Mouse (Mus musculus) heart, postnatal 4 days (tissue): ENCODE measurements around the gene Caskin2. TPM values are rescaled to one million over a fixed set of nuclear protein-coding genes. Genes with fewer than 3 reads are reported as not detected.

Source experiments
- DNase-seq: peaks from one replicate; pipeline ENCODE4 v3.0.0; 2021
- total RNA-seq, 2 experiments: library from RNA; stranded (reverse); gene quantifications; 2 replicates each; pipeline ENCODE4 v1.2.3; 2021

The Caskin2 gene
- total RNA-seq, 2 experiments from 2014 or later, result 51.7 to 58.8 TPM

DNA sequence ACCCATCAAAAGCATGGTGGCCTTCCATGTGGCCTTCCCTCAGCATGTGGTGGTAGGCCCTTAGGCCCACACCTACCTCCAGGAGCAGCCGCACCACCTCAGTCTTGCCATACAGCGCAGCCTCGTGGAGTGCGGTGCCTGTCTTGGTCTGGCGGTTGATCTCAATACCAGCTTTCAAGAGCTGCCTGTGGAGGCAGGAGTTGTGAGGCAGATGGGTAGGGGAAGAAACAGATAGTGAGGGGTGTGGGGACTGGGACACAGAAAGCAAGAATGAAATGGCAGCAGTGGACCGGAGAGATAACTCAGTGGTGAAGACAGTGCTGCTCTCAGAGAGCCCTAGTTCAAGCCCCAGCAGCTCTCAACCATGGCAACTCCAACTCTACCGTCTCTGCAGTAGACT, 8.4 kb downstream of the Caskin2 start:
- no peak for DNase-seq

DNA sequence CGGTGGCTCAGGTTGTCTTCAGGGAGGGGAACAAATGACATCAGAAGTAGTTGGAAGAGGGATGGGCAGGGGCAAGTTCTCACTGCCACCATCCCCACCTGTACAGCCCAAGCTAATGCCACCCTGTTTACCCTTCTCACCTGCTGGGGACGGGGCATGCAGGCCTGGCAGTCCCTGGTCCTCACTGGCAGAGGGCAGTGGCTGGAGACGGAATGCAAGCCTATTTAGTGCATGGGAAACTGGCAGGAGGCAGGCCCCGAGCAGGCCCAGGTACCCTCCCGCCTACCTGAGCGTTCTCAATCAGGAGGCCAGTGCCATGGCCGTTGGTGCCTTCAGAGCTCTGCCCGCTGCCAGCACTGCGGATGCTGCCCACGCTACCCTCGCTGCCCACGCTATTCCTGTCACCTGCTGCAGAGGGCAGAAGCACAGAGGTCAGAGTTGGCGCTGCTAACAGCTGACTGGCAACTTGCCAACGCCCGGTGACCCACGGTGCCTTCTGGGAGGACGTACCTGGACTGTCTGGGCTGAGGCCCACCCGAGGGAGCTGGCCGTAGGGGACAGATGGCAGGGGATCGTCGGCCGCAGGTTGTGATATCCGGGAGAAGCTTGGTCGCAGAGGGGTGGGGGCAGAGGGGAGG, 10.2 kb downstream of the Caskin2 start:
- peak; percentile 53 for DNase-seq

DNA sequence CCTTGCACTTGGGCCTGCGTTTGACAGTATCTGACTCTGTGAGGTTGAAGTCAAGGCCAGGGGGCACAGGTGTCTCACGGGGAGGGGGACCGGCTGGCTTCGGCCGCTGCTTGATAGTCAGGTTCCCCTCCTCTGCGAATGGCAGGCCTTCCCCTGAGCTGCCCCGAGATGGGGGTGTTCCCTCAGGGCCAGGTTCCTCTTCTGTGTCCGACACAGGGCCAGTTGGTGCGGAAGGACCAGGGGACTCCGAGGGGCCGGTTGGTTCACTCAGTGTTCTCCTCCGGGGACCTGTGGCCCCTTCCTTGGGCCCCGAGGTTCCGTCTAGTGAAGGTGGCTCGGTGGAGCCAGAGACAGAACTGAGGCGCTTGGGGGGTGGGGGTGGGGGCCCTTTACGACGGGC, 12.5 kb downstream of the Caskin2 start:
- no peak for DNase-seq

DNA sequence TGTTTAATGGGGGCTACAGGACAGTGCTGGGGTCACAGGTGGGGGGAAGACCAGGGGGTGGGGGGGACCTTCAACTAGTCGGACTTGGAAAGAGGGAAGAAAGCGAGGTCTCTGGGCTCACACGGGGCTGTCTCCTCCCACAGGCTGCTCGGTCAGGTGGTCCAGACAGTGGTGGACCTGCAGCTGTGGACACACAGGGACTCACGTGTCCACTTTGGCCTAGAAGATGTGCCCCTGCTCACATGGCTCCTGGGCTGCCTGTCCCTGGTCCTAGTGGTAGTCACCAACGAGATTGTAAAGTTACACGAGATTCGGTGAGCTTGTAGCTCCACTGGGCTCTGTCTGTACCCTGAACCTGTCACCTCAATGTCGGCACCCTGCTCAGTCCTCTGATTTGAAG, 15.8 kb downstream of the Caskin2 start:
- DNase-seq, result peak; percentile 10

DNA sequence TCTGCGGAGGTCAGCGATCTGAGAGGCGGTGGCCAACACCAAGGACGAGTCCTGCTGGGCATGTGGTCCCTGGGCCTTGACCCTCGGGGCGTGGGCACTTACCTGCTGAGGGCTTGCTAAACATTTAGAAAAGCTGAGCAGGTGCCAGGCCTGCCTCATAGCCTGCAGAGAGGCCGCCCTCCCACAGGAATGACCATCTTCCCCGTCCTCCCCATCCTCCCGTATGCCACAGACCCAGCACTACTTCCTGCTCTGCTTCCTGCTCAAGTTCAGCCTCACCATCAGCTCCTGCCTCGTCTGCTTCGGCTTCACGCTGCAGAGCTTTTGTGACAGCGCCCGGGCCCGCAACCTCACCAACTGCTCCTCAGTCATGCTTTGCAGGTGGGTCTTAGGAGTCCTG, 16.5 kb downstream of the Caskin2 start:
- peak; percentile 17 for DNase-seq

DNA sequence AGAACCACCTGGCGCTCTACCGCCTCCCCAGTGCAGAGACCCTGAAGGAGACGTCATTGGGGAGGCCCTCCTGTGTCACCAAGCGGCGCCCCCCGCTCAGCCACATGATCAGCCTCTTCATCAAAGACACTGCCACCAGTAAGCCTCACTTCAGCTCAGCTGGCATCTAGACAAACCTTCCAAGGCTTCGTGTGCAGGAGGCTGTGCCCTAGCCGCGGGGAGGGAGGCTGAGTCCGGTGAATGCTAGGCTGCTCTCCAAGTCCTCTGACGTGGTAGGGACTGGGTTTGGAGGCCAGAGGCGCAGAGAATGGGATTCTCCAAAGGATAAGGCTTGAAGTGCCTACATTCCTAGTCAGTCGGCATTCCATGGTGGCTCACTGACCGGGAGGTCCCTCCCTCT, 21.1 kb downstream of the Caskin2 start:
- DNase-seq, result peak; percentile 14

DNA sequence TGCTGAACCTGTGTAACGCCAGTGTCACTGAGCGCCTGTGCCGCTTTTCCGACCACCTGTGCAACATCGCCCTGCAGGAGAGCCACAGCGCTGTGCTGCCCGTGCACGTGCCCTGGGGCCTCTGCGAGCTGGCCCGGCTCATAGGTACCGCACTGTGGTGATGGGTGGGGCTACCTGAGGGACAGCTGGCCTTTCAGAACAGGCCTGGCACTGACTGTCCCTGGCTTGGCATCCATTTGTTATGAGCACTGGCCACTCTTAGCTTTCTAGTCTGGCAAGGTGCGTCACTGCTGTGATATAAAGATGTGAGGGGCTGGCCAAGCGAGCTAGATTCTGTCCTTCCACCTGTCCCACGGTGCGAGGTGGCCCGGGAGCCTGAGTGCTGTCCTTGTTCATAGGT, 21.5 kb downstream of the Caskin2 start:
- DNase-seq, result no peak

DNA sequence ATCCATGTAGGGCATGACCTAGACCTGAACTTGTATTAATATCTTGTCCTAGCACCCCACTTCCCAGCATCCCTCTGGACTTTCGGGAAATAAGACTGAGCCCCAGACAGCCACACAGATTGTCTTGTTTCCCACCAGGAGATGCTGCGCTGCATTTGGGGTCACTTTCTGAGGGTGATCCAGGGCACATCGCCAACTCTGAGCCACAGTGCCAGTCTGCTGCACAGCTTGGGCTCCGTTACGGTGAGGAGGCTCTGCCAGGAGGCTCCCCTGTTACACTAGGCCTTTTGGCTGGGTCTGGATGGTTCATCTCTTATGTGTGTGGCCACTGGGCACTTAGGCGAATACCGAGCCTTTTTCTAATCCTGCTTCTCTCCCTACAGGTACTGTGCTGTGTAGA, 23.7 kb downstream of the Caskin2 start:
- DNase-seq, result no peak

DNA sequence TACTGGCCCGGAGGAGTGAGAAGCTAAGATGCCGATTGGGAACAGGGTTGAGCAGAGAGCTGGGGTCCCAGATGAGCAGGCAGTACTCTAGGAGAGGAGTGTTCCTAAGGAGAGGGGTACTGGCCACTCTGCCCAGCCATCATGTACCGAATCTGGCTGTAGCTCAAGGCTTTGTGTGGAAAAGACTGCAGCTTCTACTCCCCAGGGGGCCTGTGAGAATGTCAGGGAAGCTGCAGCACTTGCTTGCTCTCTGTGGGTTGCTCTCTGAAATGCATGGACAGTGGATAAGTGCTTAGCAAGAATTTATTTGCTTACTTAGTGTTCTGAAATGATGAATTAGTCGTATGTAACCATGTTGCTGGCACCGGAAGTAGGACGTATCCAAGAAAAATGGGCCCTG, 27.0 kb downstream of the Caskin2 start:
- peak; percentile 27 for DNase-seq

DNA sequence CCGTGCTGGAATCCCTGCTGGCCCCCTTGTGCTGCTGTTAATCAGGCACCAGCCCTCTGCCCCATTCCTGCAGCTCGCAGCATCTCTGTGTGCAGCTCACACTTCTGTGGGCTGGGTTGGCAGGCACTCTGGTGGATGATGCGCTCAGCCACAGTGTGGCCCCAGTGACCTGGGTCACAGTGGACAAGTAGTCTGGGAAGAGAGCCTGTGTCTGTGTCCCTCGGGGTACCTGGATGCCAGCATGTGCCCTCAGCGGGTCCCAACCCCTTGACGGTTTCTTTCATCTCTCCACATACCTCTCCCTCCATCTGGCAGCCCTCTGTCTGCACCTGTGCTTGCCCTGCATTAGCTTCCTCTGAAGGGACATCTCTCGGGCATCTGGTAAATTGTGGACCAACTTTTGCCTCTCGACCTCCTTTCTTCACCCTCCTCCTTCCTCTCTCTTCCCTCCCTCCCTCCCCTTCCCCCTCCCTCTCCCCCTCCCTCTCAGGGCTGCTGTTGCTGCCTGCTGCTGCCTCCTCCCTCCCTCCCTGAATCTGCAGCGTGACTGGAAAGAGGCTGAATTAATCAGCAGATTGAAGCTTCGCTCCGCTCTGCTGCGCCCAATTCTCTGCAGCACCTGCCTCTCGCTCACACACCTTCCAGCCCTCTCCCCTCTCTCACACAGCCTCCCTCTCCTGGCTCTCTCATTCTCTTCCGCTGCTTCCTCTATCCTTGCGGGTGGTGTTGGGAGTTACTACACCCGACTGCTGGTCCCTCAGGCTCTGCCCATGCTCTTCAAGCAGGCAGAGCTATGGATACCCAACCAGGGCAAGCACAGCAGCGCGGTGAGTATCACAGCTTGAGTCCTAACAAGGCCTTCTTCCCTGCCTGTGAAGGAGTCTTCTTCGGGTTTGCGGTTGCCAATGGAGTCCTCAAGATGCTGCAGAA, 33.0 kb downstream of the Caskin2 start:
- DNase-seq, result no peak

DNA sequence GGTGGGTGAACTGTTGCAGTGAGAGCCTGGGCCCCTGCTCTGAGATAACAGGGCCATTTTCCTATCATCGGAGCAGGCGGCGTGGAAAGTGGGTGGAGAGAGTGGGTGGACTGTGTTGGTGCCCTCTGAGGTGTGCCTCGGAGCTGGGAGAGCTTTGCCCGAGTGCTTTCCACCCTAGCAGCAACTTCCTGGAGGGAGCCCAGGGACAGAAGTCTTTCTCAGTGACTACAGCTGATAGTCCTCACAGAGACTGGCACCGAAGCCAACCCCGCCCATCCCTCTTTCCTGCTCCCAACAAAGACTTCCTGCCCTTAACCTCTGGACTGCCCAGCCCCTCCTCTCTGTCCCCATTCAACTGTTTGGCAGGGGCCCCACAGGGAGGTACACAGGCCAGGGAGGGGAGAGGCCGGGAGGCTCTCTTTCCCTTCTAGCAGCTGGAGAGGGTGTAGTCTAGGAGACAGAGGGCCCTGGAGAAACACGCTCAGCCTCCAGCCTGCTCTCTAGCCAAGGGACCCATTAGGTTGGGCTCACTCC, 34.3 kb downstream of the Caskin2 start:
- peak; percentile 91 for DNase-seq

DNA sequence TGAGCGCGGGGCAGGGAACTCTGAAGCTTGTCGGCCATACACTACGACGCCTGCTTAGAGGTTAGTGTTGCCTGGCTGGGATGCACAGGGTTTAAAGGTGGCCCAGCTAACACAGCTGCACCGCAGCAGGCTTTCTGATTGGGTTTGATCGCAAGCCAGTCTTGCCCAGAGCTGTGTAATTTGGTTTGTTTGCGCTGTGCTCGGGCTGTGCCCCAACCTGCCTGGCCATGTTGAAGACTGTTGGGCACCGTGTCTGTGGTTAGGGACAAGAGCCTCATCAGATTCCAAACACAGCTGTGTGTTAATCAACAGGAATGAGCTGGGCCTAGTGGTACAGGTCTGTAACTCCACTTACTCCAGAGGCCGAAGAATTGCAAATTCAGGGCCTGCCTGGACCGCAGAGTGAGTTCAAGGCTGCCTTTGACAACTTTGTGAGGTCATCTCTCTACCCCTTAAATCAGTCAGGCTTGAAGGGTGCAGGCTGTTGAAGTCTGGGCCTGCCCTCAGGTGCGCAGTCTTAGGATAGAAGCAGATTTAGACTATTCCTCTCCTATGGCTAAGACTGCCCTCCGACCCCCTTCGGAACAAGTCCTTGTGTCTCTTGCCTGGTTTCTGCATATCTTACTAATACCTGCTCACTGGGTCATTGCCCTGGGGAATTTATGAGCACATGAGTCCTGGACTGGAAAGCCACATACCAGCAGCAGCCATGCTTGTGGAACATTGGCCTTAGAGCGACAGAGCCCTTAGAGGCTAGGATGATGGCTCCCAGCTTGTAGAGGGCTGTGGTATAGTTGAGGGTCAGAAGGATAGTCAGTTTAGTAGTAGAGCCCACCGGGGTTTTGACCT, 35.7 kb downstream of the Caskin2 start:
- DNase-seq, result peak; percentile 5

DNA sequence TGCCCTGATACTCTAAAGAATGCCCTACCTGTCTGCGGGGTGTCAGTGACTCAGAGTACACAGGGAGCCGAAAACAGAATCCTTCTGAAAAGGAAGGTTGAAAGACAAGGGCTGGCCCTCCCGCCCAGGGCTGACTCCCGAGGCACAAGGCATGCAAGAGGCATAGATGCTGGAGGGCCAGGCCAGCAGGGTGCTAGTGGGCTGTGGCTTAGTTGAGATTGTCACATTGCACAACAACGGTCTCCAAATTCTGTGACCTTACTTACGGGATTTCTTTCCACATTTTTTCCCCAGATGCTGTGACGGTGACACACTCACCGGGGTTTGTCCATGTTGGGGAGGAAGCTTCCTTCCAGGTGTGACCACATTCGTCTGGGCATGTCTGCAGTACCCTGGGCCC, 36.5 kb downstream of the Caskin2 start:
- peak; percentile 6 for DNase-seq

DNA sequence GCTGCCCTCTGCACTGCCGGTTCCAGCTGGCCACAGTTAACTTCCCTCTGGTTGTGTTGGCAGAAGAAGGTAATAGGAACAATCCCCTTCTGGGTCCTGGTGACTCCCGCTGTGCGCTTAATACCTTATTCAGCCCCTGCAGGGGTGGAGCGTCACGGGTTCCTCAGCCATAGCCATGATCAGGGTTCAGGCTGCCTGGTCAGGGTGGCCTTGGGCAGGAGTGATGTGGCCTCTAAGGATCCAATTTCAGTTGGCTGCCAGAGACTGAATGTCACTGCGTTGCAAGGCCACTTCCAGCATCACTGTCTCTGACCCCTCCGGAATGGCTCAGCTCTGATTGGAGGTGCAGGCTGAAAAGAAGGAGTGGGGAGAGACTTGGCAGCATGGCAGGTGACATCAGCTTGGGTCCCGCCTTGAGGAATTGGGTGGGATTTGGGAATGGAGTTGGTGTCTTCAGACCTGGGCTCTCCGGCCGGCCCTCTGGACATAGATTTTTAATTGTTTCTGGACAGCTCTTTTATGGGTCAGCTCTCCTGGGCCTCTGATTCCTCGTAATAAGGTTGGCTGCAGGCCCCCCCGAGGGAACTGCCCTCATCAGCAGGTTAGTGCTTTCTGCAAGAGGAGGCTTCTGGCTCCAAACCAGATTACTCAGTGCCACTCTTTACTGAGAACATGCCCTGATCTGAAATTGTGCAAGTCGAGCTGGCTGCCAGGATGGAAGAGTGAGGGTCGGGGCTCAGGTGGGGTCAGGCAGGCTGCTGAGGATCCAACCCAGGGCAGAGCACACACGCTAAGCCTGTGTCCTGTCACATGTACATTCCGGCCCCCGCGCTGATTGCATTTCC, 37.4 kb downstream of the Caskin2 start:
- peak; percentile 54 for DNase-seq

DNA sequence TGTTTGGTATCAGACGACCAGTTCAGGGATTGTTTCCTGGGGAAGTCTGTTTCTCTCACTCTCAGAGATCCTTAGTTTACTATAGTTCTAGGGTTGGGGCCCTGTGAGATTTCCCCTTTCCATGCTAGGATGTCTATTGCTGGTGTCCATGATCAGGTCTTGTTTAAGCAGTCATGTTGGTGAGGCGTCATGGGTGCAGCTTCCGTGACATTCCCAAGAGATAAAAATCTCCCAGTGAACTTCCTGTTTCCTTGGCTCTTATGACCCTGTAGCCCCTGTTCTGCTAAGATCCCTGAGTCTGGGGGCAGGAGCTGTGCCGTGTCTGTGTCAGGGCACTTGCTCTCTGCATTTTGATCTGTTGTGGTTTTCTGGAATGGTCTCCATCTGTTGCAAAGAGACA, 38.8 kb downstream of the Caskin2 start:
- DNase-seq, result no peak

DNA sequence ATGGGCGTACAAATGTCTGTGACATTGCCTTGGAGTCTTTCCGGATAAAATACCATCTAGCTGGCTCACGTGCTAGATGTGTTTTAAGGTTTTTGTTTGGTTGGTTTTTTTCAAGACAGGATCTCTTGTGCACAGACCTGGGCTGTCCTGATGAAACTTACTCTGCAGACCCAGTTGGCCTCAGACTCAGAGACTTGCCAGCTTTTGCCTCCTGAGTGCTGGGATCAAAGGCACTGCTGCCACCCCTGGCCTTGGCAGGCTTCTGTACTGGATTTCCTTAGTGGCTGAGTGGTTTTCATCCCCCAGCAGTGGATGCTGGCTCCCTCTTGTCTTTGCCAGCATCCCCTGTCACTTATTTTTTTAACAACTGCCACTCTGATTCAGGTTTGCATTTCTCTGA, 44.5 kb downstream of the Caskin2 start:
- DNase-seq, result no peak

DNA sequence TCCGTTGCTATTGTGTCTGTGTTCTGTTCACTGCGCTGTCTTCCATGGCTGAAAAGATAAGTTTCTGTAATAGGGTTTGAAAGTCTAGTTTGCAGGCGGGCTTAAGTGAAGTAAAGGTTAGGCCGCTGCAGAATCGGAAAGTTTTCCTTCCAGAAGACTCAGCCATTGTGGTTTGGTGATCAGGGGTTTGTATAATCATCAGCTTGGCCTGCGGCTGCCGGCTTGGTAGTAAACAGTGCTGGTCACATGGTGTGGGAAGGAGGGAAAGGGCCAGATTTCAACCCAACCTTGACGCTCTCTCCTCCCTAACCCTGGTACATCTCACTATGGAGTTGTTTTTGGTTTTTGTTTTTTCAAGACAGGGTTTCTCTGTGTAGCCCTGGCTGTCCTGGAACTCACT, 46.5 kb downstream of the Caskin2 start:
- no peak for DNase-seq

DNA sequence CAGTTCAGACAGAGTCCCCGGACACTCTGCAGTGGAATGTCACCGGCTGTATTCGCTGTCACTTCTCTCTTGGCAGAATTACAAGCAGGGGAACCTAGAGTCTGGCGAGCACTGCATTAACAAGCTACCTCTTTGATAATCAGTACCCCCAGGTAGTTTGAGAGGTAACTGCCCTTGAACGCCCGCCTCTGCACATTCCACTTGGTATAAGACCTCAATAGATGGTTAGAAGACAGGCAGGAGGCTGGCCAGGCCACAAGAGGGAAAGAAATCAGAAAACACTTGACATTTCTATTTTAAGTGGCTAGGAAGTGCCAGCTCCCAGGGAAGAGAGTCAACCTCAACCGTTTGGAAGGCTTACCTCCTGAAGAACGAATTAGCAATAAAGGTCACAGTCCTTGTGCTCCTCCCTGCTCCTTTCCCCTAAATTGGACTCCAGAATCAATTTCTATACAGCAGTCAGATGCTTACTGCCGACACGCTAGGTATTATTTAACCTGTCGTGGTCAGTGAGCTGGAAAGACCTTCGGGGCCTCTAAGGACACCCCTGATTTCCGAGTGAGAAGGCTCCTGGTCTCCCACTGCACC, 47.0 kb downstream of the Caskin2 start:
- peak; percentile 55 for DNase-seq

DNA sequence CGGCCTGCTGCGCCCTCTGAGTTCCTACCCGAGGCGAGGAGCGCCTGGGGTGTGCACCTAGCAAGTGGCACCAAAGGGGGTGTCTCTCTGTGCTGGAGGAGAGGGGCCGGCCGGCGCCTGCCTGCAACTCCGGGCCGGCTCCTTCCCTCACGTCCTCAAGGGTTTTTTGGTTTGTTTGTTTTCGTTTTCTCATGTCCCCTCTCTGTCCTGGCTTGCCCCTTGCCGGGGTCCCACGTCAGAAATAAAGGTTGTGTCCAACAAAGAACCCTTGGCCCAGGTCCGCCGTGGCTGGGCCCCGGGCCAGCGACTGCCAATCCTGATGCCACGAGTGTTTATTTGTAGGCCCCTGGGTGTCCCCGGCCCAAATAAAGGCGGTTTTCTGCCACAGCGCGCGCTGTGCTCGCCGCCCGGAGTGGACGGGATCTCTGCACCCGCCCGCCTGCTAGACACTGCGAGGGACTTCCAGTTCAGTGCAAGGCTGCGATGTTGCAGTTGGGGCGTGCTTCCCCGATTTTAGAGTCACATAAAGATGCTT, 47.8 kb downstream of the Caskin2 start:
- DNase-seq, result peak; percentile 74

DNA sequence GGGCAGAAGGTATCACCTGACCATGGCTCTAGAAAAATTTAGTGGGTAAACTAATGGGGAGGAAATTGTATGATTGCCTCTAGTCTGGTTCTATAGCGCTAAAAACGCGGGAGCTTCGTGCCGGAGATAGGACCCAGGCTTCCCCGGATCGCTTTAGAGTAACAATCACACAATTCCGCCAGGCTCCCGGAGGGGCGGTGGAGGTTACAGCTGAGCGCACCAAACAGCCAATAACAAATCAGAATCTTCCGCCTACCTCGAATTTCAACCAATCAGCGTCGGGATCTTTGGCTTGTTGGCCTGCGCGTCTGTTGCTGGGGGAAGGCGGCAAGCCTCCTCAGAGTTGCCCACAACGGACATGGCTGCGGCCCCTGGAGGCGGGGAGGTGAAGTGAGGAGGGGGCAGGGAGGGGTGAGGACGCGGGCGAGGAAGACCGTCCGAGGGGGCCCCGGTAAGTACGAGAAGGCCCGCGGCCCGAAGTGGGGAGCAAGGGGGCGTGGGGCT, 48.3 kb downstream of the Caskin2 start, which contains the start of gene Tmem94:
TSS of gene Tmem94 (plus strand) at position 331 of the 504 bp plus-strand sequence.
- DNase-seq, result peak; percentile 98

DNA sequence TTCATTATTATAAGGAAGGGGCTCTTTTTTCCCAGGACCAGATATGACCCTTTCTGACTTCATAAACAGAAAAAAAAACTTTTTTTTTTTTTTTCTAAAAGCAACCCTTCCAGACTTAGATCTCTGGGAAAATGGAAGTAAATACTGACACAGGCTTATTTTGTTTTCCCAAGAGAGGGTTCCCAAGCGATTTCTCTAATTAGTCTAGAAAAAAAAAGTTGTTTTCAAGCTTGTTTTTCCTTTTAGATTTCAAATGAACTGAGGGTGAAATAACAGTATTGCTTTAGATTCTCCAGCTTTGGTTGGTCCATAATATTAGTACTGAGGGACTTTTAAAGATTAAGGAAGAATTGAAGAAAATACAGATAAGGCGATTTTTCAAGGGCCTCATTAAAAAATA, 48.7 kb downstream of the Caskin2 start:
- DNase-seq, result no peak
